Mouse (Mus musculus) spleen, adult 12 weeks (tissue): ENCODE results near the gene Il20ra.
"Not testable (repeated sequence)": the region's sequence is repeated elsewhere in the genome, so short reads cannot be mapped to it uniquely, and the experiment has no call there.

ENCODE experiments used
- DNase-seq: peaks from one replicate; pipeline ENCODE4 v3.0.0; 2022; ENCODE audit warnings: low spot score

The Il20ra gene

DNA sequence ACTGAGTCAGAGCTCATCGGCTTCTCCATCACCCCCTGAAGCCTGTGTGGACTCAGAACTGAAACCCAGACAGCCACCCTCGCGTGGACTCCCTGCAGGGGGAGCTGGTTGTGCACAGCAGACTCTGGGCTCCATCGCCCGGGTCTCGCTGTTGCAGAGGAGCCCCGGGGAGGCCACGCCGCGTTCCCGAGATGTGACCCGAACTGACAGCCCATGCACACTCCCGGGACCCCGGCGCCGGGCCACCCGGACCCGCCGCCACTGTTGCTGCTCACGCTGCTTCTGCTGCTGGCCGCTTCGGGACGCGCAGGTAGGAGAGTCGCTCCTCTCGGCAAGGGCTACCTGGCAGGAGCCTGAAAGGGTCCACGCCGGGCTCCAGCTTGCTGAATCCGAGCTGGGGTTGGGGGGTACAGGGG is at the start of gene Il20ra:
TSS of gene Il20ra (plus strand) at position 150 of the 416 bp plus-strand sequence.
- DNase-seq, result no peak

GRCm38 (mm10) chr10:19668973-19669372 is 43.4 kb upstream of the Il20ra start:
- peak; percentile 8 for DNase-seq

- DNase-seq, result no peak
Measured at GRCm38 (mm10) chr10:19672015-19672414, 40.4 kb upstream of the Il20ra start.

DNA sequence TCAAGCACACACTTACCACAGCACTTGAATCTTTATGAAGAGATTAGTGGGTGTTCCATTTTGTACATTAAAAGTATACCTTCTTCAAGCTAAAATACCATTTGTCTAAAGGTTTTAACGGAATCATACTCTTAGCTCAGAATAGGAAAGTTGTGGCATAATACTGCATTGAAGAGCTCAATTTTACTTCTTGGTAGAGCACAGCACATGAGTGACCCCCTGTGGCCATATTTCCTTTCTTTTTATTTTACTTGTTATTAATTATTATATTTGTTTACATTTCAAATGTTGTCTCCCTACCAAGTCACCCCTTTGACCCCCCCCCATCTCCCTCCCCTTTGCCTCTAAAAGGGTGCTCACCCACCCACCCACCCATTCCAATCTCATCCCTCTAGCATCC is 39.2 kb upstream of the Il20ra start:
- DNase-seq, result no peak

GRCm38 (mm10) chr10:19687686-19688085 is 24.7 kb upstream of the Il20ra start:
- DNase-seq, result no peak

DNA sequence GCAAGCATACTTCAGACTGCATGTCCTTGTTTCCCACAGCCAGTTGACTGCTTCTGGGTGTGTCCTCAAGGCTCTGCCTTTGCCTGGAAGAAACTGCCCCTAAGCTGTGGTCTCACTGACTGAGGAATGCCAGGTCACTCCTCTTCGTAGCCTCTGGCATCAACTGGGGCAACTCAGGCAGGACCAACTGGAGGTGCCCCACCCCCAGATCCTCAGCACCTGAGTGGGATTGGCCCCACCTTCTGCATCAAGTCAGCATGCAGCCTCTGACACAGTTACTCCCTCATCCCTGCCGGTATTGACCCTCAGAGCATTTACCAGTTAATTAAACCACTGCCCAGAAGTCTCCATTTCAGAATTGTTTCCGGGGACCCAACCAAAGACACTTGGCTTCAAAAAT is 21.1 kb upstream of the Il20ra start:
- DNase-seq, result no peak

DNA sequence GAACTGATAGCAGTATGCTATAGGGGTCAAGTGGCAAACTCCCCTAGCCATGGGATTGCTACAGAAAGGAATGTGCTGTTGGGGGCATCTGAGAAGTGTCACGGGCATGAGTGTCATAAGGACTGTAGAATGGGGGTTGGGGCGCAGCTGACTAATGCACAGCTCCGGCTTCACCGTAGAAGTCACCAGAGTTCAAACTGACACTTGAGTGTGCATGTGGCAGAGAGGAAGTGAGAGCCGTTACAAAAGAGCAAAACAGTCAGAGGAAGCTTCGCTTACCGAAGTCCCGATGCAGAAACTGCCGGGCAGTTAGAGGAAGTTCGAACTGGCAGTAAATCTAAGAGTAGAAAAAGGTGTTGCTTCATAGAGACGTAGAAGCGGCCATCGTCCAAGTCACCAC is 20.6 kb upstream of the Il20ra start:
- DNase-seq, result peak; percentile 37

- no peak for DNase-seq
Measured at GRCm38 (mm10) chr10:19692332-19692731, 20.0 kb upstream of the Il20ra start.

DNA sequence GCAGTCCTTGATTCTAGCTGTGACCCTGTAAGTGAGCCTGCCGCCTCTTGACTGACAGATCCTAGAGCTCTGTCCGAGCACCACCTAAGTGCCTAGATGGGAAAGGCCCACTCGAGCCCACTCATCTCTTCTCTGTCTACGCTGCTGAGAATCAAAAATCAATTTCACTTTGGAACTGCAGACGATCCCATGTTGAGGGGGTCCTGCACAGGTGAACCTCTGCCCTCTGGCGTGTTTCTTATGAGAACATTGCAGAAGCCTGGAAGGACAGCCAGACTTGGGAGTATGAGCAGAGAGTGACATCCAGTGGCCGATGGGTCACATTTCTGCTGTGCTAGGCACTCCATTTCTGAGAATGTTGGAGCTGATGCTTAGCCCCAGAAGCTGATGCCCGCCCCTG is 19.4 kb upstream of the Il20ra start:
- DNase-seq, result peak; percentile 46

GRCm38 (mm10) chr10:19693629-19694028 is 18.7 kb upstream of the Il20ra start:
- no peak for DNase-seq

DNA sequence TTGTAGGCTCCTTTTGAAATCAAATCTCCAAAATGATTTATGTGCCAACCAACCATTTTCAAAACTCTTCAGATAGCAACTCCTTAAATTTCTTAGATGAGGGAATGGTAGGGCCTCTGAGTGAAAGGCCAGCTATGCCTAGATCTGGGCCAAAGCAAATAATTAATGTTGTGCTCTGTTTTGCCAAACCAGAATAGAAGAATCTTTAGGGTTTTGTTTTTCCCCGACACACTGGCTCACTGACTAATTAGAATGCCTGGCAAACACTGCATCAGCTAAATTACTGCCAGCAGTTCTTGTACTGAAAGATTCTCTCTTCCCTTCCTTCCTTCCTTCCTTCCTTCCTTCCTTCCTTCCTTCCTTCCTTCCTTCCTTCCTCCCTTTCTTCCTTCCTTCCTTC is 13.0 kb upstream of the Il20ra start:
- no peak for DNase-seq

DNA sequence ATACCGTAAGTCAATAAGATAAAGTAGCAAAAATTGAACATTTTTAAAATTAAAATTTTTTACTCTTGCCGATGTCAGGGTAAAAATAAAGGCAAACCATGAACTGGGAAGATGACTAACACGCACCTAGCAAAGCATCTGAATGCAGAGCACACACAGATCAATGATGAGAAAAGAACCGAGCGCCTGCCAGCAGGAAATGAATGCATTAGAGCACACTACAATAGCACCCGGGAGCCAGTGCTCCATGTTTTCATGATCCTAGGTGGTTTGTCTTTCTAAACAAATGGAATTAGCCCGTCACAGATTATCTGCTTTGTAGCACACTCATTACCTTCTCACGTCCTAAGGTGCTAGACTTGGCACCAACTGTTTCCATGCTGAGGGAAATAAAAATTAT is 7.9 kb upstream of the Il20ra start:
- DNase-seq, result no peak

GRCm38 (mm10) chr10:19707768-19708167 is 4.6 kb upstream of the Il20ra start:
- DNase-seq, result no peak

DNA sequence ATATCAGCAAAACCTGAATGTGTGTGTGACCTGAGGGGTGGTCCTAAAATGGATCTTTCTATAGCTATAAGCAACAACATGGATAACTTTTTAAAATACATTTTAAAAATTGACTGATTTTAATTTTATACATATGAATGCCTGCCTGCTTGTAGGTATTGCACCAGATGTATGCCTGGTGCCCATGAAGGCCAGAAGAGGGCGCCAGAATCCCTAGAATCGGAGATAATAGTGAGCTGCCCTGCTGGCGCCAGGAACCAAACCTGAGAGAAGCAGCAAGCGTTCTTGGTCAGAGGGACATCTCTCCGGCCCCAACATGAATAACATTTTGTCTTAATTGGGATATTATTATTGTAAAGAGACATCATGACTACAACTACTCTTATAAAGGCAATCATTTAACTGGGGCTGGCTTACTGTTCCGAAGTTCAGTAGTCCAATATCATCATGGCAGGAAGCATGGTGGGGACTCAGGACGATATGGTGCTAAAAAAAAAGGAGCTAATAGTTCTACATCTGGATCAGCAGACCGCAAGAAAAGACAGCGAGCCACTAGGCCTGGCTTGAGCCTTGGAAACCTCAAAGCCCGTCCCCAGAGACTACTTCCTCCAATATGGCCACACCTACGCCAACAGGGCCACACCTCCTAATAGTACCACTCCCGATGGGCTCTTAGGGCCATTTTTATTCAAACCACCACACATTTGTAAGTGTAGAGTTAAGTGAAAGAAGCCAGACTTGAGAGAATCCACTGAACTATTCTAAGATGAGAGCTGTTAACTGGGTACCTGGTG is 3.9 kb upstream of the Il20ra start:
- no peak for DNase-seq

DNA sequence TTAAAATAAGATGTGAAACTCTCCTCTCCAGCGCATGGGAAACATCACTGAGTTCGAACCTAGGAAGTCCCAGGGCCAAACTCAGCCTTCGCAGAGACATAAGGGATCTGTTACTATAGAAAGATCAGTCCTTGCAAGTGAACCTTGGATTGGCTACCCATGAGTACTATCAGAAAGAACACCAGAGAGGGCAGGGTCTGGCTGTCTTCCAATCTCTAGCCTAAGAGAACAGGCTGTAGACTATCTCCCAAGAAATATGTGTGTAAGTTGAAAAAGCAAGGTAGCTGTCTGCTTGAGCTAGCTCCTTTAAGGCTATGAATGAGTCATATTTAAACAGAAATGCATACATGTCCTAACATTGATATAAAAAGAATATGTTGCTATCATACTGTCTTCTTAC is 1.4 kb upstream of the Il20ra start:
- DNase-seq, result no peak

- no peak for DNase-seq
Measured at GRCm38 (mm10) chr10:19711551-19712171, 709 bp upstream of the Il20ra start.

DNA sequence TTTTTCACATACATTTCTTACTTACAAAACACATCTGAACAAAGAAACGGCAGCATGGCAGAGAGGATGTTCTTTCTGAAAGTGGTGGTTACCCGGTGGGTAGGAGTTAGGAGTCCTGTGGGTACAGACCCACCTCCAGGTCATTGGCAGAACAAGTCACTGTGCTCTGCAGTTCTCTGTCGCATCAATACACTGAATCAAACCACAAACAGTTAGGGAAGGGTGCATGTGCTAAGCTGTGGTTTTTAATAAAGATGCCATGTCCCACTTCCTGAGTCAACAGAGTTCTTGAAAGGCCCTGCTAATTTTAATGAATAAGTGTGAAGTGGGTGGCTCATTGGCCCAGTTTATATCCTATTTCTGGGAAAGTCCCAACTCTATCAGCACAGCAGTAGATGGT is 6.3 kb downstream of the Il20ra start:
- no peak for DNase-seq

DNA sequence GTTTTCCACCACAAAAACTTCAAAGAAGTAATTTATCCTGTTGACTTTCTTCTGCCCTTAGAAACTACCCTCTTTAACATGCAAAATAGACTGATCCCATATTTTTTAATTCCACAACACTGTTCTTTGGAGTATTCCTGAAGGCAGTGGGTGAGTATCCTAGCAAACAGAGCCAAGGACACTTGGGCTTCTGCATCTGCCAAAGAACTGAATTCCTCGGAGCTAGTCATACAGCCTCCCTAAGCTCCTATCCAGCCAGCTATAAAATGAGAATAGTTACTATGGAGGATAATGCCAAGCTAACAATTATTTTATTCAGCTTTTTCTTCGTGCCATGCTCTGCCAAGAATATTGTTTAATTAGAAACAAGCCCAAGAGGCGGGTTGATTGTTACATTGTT is 9.9 kb downstream of the Il20ra start:
- no peak for DNase-seq

DNA sequence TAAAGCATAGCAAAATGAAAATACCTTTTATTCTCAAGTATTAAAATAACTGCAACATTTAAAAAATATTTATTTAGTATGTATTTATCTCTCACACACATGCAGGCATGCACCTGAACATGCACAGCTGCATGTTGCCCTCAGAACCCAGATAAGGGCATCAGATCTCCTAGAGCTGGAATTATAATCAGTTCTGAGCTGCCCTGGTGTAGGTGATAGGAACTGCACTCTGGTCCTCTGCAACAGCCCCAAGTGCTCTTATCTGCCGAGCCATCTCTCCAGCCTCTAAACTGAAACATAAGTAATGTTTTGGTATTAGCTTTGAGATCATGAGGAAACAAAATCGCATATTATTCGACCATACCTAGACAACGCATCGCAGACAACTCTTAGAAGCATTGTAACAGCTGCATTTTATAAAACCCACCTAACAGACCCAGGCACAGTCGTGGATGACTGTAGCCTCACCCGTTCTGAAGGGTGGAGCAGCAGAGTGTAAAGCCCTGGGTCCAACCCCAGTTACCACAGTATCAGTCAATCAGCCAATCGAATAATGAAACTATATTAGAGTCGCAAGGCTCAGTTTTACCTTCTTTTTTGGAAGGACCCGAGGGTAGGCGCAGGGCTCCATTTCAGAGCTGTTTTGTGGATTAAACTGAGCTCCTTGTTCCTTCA is 11.9 kb downstream of the Il20ra start:
- DNase-seq, result no peak

- DNase-seq, result not testable (repeated sequence)
Measured at GRCm38 (mm10) chr10:19738442-19738841, 26.1 kb downstream of the Il20ra start.

DNA sequence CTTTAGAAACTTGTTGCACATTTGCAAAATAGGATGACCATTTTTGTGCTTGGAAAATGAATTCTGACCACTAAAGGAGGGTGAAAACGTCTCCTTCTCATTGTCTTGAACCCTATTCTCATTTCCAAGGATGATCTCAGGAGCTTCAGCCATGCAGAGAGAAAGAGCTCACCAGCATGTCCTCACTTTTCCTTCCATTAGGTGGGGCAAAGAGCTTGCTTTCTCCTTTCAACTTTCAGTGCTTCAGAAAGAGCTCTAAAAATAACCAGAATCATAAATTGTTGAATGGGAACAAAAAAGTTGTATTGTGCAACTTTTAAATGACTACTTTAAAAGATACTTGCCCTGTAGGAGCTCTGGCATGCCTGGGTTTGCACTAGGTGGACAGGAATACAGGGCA is 33.3 kb downstream of the Il20ra start:
- no peak for DNase-seq

- DNase-seq, result no peak
Measured at GRCm38 (mm10) chr10:19746156-19746555, 33.8 kb downstream of the Il20ra start.

- DNase-seq, result no peak
Measured at GRCm38 (mm10) chr10:19747661-19748060, 35.3 kb downstream of the Il20ra start.
